Mouse (Mus musculus): ENCODE results near the gene Sema6d.

DNA sequence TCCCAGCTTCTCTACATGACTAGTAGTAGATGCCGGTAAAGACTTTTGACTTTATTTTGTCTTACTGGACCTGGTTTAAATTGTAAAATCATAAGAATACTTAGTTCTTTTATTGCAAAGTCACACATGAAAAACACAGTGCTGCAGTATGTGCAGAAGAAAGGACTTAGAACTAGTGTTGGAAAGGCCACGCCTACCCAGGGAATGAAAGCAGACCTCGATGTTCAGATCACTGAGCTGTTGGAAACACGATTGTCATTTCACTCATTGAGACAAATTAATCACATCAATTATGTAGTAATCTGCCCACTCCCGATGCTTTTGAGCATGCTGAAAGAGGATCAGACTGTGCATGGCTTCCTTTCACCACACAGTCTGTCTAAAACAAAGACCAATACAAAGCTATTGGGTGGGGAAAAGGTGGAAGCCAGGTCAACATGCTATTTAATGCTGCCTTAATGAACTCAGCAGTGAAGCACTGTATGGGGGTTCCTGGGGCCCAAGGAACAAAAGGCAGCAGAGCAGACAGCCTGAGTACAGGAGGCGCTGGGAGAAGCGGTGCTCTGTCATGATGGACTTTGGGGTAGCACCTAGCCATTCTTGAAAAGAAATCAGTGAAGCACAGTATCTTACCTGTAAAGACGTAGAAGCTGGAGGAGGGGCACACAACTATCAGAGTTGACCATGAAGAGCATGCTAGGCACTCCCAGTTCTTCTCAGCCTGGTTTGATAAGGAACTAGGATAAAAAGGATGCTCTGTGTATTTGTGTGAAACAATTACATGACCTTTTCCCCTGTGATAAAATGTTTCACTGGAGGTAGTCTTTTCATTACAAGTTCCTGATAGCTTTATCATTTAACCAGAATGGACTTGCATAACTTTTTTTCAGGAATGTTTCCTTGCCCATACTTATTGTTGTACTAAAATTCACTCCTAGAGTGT, 375.5 kb downstream of the Sema6d start:
- TF ChIP-seq POLR2A (IDR thresholded peaks at IDR 0.05; ENCODE audit: low read depth, low read length) = no peak
- TF ChIP-seq CTCF (conservative IDR thresholded peaks at IDR 0.05; ENCODE audit: insufficient read depth, insufficient read length, low read depth, low read length) = no peak
